ENCODE assay signal across 25 mouse cellular contexts in genomic region chr5:113825558-113825957, GRCm38 (mm10). TPM values are rescaled to one million over a fixed set of nuclear protein-coding genes. Genes with fewer than 3 reads are reported as not detected.
DNase-seq lines count a peak whose midpoint lies in the region; ATAC-seq and TF ChIP-seq lines count a peak whose summit lies in the region.
"Had no signal": no experiment of that assay in that cellular context is flagged by ENCODE, and none has a peak within 500 bp of the region (broad histone marks: within the 10 kb centered on the region; RNA-seq: fewer than 3 reads in every experiment).

No protein-coding gene starts in this region.

- H3K36me3 ChIP-seq in megakaryocyte, embryonic 14.5 days (replicated peaks; ENCODE audit: low read length), result peaks cover 3% of the 10 kb centered on the region
- H3K36me3 ChIP-seq in thymus, adult 2 months (ENCODE audit: control insufficient read depth, insufficient read depth, low read length), result peaks cover 14% of the 10 kb centered on the region; the same call in 1 of the 2 replicates
- no peaks in the 10 kb centered on the region for H3K36me3 ChIP-seq in lung, postnatal 0 days (ENCODE audit: insufficient read depth, low read length)
- no peaks in the 10 kb centered on the region for H3K36me3 ChIP-seq in kidney, adult 2 months (ENCODE audit: control insufficient read depth, insufficient read depth, low read length)
- H3K36me3 ChIP-seq: embryonic facial prominence, embryonic 13.5 days; heart, embryonic 12.5 days; hindbrain, embryonic 12.5 days had no signal

- no peak overlapping the region for H3K4me2 ChIP-seq in lung, postnatal 0 days (replicated peaks; ENCODE audit: low read depth, low read length)
- H3K4me2 ChIP-seq: embryonic facial prominence, embryonic 13.5 days; forebrain, embryonic 13.5 days; heart, embryonic 12.5 days; hindbrain, embryonic 12.5 days had no signal

- ATAC-seq in megakaryocyte, adult 5-6 weeks (ENCODE audit: poor library complexity, severe bottlenecking), result no peak
- ATAC-seq in lung, postnatal 0 days, result no peak
- ATAC-seq: forebrain, embryonic 13.5 days; midbrain, embryonic 16.5 days had no signal

- H3K27ac ChIP-seq in bone marrow, adult 2 months (ENCODE audit: control insufficient read depth, insufficient read depth, low read depth, low read length, poor library complexity), result peak overlapping the region; percentile 7
- peak overlapping the region; percentile 90 for H3K27ac ChIP-seq in thymus, adult 2 months (ENCODE audit: control insufficient read depth, insufficient read depth, low read length)
- H3K27ac ChIP-seq in lung, postnatal 0 days (ENCODE audit: low read length), result no peak overlapping the region
- no peak overlapping the region for H3K27ac ChIP-seq in kidney, adult 2 months (ENCODE audit: insufficient read depth, low read depth, low read length)
- H3K27ac ChIP-seq: embryonic facial prominence, embryonic 13.5 days; forebrain, embryonic 13.5 days; hindbrain, embryonic 12.5 days; kidney, postnatal 0 days; left cerebral cortex, adult 2 months had no signal

- no peak for TF ChIP-seq POLR2A in bone marrow, adult 2 months (IDR thresholded peaks at IDR 0.05; ENCODE audit: borderline replicate concordance, control insufficient read depth, low read depth, low read length)
- TF ChIP-seq POLR2A in thymus, adult 2 months (IDR thresholded peaks at IDR 0.05; ENCODE audit: control insufficient read depth, extremely low read depth, insufficient read depth, low read length, poor library complexity), result no peak
- TF ChIP-seq POLR2A in kidney, adult 2 months (IDR thresholded peaks at IDR 0.05; ENCODE audit: low read depth, low read length), result no peak

- no peak overlapping the region for H3K9ac ChIP-seq in lung, postnatal 0 days (replicated peaks; ENCODE audit: low read depth)
- H3K9ac ChIP-seq: embryonic facial prominence, embryonic 13.5 days; forebrain, embryonic 13.5 days; heart, embryonic 12.5 days; hindbrain, embryonic 12.5 days had no signal

- H3K9me3 ChIP-seq in megakaryocyte, embryonic 14.5 days, result no peaks in the 10 kb centered on the region
- H3K9me3 ChIP-seq in lung, postnatal 0 days (ENCODE audit: low read length), result no peaks in the 10 kb centered on the region
- H3K9me3 ChIP-seq: embryonic facial prominence, embryonic 13.5 days; forebrain, embryonic 13.5 days; heart, embryonic 12.5 days; hindbrain, embryonic 12.5 days had no signal

- DNase-seq in thymus, adult 2 months, result peak; percentile 62
- peak; percentile 64 for DNase-seq in thymus, postnatal 4 days
- DNase-seq in cerebellum, postnatal 10 days, result no peak
- DNase-seq in lung, postnatal 0 days (ENCODE audit: low spot score), result no peak
- no peak for DNase-seq in kidney, adult 2 months
- DNase-seq: adrenal gland, postnatal 36 days; cerebellum, adult 18-20 months; cerebellum, postnatal 36 days; embryo, embryonic 11 days; heart, postnatal 14 days; kidney, adult 18-20 months; left cerebral cortex, postnatal 4 days; lung, adult 18-20 months; lung, postnatal 36 days had no signal

- H3K4me3 ChIP-seq in megakaryocyte, embryonic 14.5 days (replicated peaks), result peak overlapping the region; percentile 46
- H3K4me3 ChIP-seq in bone marrow, adult 2 months (replicated peaks; ENCODE audit: control insufficient read depth, low read depth, low read length), result peak overlapping the region; percentile 4
- peak overlapping the region; percentile 52 for H3K4me3 ChIP-seq in thymus, adult 2 months (ENCODE audit: control insufficient read depth, insufficient read depth, low read length)
- no peak overlapping the region for H3K4me3 ChIP-seq in lung, postnatal 0 days (ENCODE audit: low read depth, low read length)
- H3K4me3 ChIP-seq in kidney, adult 2 months (ENCODE audit: insufficient read depth, low read depth, low read length), result no peak overlapping the region
- H3K4me3 ChIP-seq: embryonic facial prominence, embryonic 13.5 days; forebrain, embryonic 13.5 days; heart, embryonic 12.5 days; hindbrain, embryonic 12.5 days; left cerebral cortex, adult 2 months; myocyte had no signal

- TF ChIP-seq EP300 in lung, postnatal 0 days (IDR thresholded peaks at IDR 0.05), result no peak

- 28% methylated on average over 7 of the region's 7 CpGs for WGBS in bone marrow, adult 2 months
- 8% methylated on average over 7 of the region's 7 CpGs for WGBS in thymus, adult 2 months
- WGBS in lung, postnatal 0 days, result 67% methylated on average over 7 of the region's 7 CpGs
- 65% methylated on average over 7 of the region's 7 CpGs for WGBS in kidney, adult 2 months

- TF ChIP-seq CTCF in bone marrow, adult 2 months (IDR thresholded peaks at IDR 0.05; ENCODE audit: control insufficient read depth, insufficient read depth, low read length), result no peak
- no peak for TF ChIP-seq CTCF in thymus, adult 2 months (IDR thresholded peaks at IDR 0.05; ENCODE audit: borderline replicate concordance, control insufficient read depth, extremely low read depth, insufficient read depth, low read length, poor library complexity)
- no peak for TF ChIP-seq CTCF in lung, postnatal 0 days (IDR thresholded peaks at IDR 0.05)
- no peak for TF ChIP-seq CTCF in kidney, adult 2 months (conservative IDR thresholded peaks at IDR 0.05; ENCODE audit: insufficient read depth, insufficient read length, low read depth, low read length)

- peaks cover 49% of the 10 kb centered on the region for H3K4me1 ChIP-seq in megakaryocyte, embryonic 14.5 days
- peaks cover 5% of the 10 kb centered on the region; the same call in 1 of the 2 replicates for H3K4me1 ChIP-seq in bone marrow, adult 2 months (ENCODE audit: control insufficient read depth, insufficient read depth, low read length)
- H3K4me1 ChIP-seq in thymus, adult 2 months (replicated peaks; ENCODE audit: control insufficient read depth, insufficient read depth, low read length), result peaks cover 47% of the 10 kb centered on the region
- no peaks in the 10 kb centered on the region for H3K4me1 ChIP-seq in lung, postnatal 0 days (ENCODE audit: insufficient read depth, low read depth, low read length)
- no peaks in the 10 kb centered on the region for H3K4me1 ChIP-seq in kidney, adult 2 months (ENCODE audit: control insufficient read depth, insufficient read depth, low read length)
- H3K4me1 ChIP-seq: embryonic facial prominence, embryonic 13.5 days; forebrain, embryonic 13.5 days; hindbrain, embryonic 12.5 days had no signal

- peaks cover 29% of the 10 kb centered on the region for H3K27me3 ChIP-seq in megakaryocyte, embryonic 14.5 days (replicated peaks)
- H3K27me3 ChIP-seq in thymus, adult 2 months (ENCODE audit: control insufficient read depth, insufficient read depth, low read length), result no peaks in the 10 kb centered on the region
- H3K27me3 ChIP-seq in lung, postnatal 0 days (replicated peaks; ENCODE audit: insufficient read depth, low read length), result no peaks in the 10 kb centered on the region
- H3K27me3 ChIP-seq in kidney, adult 2 months (replicated peaks; ENCODE audit: control insufficient read depth, insufficient read depth, low read length), result no peaks in the 10 kb centered on the region
- H3K27me3 ChIP-seq: embryonic facial prominence, embryonic 13.5 days; heart, embryonic 12.5 days; hindbrain, embryonic 12.5 days had no signal

RNA-seq across cellular contexts. Expression of gene Selplg, which starts 6.9 kb away (rescaled TPM):
- 39.4 and 167 TPM in 2 replicates for polyA plus RNA-seq in megakaryocyte, embryonic 14.5 days (2012; ENCODE audit: insufficient read depth, low replicate concordance)
- 718 and 733 TPM in 2 replicates for total RNA-seq in megakaryocyte, adult 5-6 weeks (2015)
- 291 and 312 TPM in 2 replicates for total RNA-seq in megakaryocyte, adult 5-6 weeks (2017)
- 48.2 and 146 TPM in 2 replicates for polyA plus RNA-seq in bone marrow, adult 2 months (2011; ENCODE audit: insufficient read depth, insufficient read length, low replicate concordance, missing spikeins)
- polyA plus RNA-seq in thymus, adult 2 months (2012; rRNA removed), result 755 and 783 TPM in 2 replicates
- polyA plus RNA-seq in lung, postnatal 0 days (2015; fragmentation: Nextera tagmentation; extraction: Ambion mirVana), result 14.6 and 15.1 TPM in 2 replicates
- 9.6 and 20.5 TPM in 2 replicates for polyA plus RNA-seq in kidney, adult 2 months (2012; rRNA removed)
- polyA plus RNA-seq: myocyte had no signal

RNA-seq across cellular contexts. Expression of gene Tmem119, which starts 25.2 kb away (rescaled TPM):
- polyA plus RNA-seq in megakaryocyte, embryonic 14.5 days (2012; ENCODE audit: insufficient read depth, low replicate concordance), result 4.0 TPM in 1 of 2 replicates, not detected in the other
- 1.9 and 2.8 TPM in 2 replicates for total RNA-seq in megakaryocyte, adult 5-6 weeks (2015)
- total RNA-seq in megakaryocyte, adult 5-6 weeks (2017), result 2.3 and 3.2 TPM in 2 replicates
- 1.4 and 1.8 TPM in 2 replicates for polyA plus RNA-seq in bone marrow, adult 2 months (2011; ENCODE audit: insufficient read depth, insufficient read length, low replicate concordance, missing spikeins)
- 8.8 and 11.7 TPM in 2 replicates for polyA plus RNA-seq in thymus, adult 2 months (2012; rRNA removed)
- polyA plus RNA-seq in lung, postnatal 0 days (2015; fragmentation: Nextera tagmentation; extraction: Ambion mirVana), result 107 and 110 TPM in 2 replicates
- polyA plus RNA-seq in kidney, adult 2 months (2012; rRNA removed), result 14.8 and 19.0 TPM in 2 replicates

RNA-seq across cellular contexts. Expression of gene Iscu, which starts 53.0 kb away (rescaled TPM):
- 39.7 and 56.2 TPM in 2 replicates for polyA plus RNA-seq in megakaryocyte, embryonic 14.5 days (2012; ENCODE audit: insufficient read depth, low replicate concordance)
- 107 and 114 TPM in 2 replicates for total RNA-seq in megakaryocyte, adult 5-6 weeks (2015)
- total RNA-seq in megakaryocyte, adult 5-6 weeks (2017), result 80.8 and 95.5 TPM in 2 replicates
- polyA plus RNA-seq in bone marrow, adult 2 months (2011; ENCODE audit: insufficient read depth, insufficient read length, low replicate concordance, missing spikeins), result 108 and 116 TPM in 2 replicates
- 80.6 and 93.7 TPM in 2 replicates for polyA plus RNA-seq in thymus, adult 2 months (2012; rRNA removed)
- polyA plus RNA-seq in lung, postnatal 0 days (2015; fragmentation: Nextera tagmentation; extraction: Ambion mirVana), result 197 and 225 TPM in 2 replicates
- 355 and 370 TPM in 2 replicates for polyA plus RNA-seq in kidney, adult 2 months (2012; rRNA removed)

RNA-seq across cellular contexts. Expression of gene Sart3, which starts 53.2 kb away (rescaled TPM):
- polyA plus RNA-seq in megakaryocyte, embryonic 14.5 days (2012; ENCODE audit: insufficient read depth, low replicate concordance), result 9.0 and 14.3 TPM in 2 replicates
- total RNA-seq in megakaryocyte, adult 5-6 weeks (2015), result 9.9 and 11.9 TPM in 2 replicates
- total RNA-seq in megakaryocyte, adult 5-6 weeks (2017), result 26.1 and 28.3 TPM in 2 replicates
- polyA plus RNA-seq in bone marrow, adult 2 months (2011; ENCODE audit: insufficient read depth, insufficient read length, low replicate concordance, missing spikeins), result 42.7 and 57.4 TPM in 2 replicates
- polyA plus RNA-seq in thymus, adult 2 months (2012; rRNA removed), result 47.5 and 53.1 TPM in 2 replicates
- polyA plus RNA-seq in lung, postnatal 0 days (2015; fragmentation: Nextera tagmentation; extraction: Ambion mirVana), result 12.8 and 16.9 TPM in 2 replicates
- polyA plus RNA-seq in kidney, adult 2 months (2012; rRNA removed), result 13.4 TPM in 2 replicates

Comparison
In these comparisons a context has a peak if more than half of its experiments do, and no peak if none do; other contexts are left out.
1. H3K4me3 ChIP-seq: peak in megakaryocyte, embryonic 14.5 days (single experiment), bone marrow, adult 2 months (single experiment) and thymus, adult 2 months (single experiment); none in lung, postnatal 0 days (single experiment) and kidney, adult 2 months (single experiment).
2. H3K27ac ChIP-seq: peak in bone marrow, adult 2 months (single experiment) and thymus, adult 2 months (single experiment); none in lung, postnatal 0 days (single experiment) and kidney, adult 2 months (single experiment).
3. DNase-seq: peak in thymus, adult 2 months (single experiment) and thymus, postnatal 4 days (single experiment); none in cerebellum, postnatal 10 days (0 of 2), lung, postnatal 0 days (single experiment) and kidney, adult 2 months (single experiment).